Mouse (Mus musculus): ENCODE measurements around the gene Ncoa6.

Gene Ncoa6

GRCm38 (mm10) chr2:155369333-155369883, 104.3 kb downstream of the Ncoa6 start:
- no peak for DNase-seq (ENCODE audit: low spot score in 2 of 2)

GRCm38 (mm10) chr2:155367635-155368284, 105.9 kb downstream of the Ncoa6 start:
- no peak for DNase-seq (ENCODE audit: low spot score in 2 of 2)

- no peak for DNase-seq (ENCODE audit: low spot score in 2 of 2)
These were observed 115.9 kb downstream of the Ncoa6 start for GRCm38 (mm10) chr2:155357686-155358399.

- DNase-seq (ENCODE audit: low spot score in 2 of 2): peak; percentile 94 to 95
These were observed 116.6 kb downstream of the Ncoa6 start, which contains the start of gene Pigu for GRCm38 (mm10) chr2:155356971-155357591. Gene Pigu (minus strand): TSS chr2:155357430.

- DNase-seq (ENCODE audit: low spot score in 2 of 2): no peak
These were observed 119.3 kb downstream of the Ncoa6 start for GRCm38 (mm10) chr2:155354402-155354801.

- DNase-seq (ENCODE audit: low spot score in 2 of 2): no peak
These were observed 127.0 kb downstream of the Ncoa6 start for GRCm38 (mm10) chr2:155346670-155347069.
